Mouse (Mus musculus) frontal cortex, postnatal 10 days (tissue): ENCODE measurements around the gene Cd200r4.

Experiments
- DNase-seq, 2 experiments: peaks; one replicate each; pipeline ENCODE4 v3.0.0; 2022; ENCODE audit warnings: low spot score in 2 of 2, mixed read lengths in 1 of 2

Gene Cd200r4

DNA sequence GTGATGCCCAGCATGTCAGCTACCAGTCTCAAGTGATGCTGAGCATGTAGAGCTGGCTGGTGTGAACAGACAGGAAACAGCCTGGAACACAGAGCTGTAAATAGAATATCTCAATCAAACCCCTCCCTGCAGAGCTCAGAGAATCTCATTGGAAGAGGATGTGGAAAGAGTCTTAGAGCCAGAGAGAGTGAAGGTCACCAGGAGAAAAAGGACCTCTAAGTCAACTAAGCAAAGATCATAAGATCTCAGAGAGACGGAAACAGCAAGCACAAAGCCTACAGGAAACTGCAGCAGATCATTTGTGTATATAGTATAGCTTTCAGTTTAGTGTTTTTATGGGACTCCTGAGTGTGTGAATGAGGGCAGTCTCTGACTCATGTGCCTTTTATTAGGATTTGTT lies 63.6 kb downstream of the Cd200r4 start:
- DNase-seq, result no peak

- no peak for DNase-seq
Observed at GRCm38 (mm10) chr16:44876625-44877024, 65.1 kb downstream of the Cd200r4 start.

DNA sequence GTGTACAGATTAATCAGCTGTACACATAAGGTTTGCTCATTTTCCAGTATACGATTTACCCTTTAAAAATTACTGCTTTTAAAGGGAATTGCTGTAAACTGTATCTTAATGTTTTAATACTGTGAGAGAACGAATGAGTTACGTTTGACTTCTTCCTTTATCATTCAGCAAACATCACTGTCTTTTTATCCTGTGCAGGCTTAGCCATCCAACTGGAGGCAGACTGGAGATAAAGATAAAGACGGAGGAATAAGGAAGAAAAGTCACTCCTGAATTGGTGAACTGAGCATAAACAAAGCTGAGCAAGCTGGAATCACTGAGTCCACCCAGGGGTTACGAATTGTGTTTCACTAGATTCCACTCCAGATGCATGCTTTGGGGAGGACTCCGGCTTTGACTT lies 66.1 kb downstream of the Cd200r4 start:
- no peak for DNase-seq
